Mouse (Mus musculus) MEL (cell line): ENCODE data around the gene Kremen2. TPM values are rescaled to one million over a fixed set of nuclear protein-coding genes. Genes with fewer than 3 reads are reported as not detected.

Source experiments
- DNase-seq: peaks from one replicate; pipeline ENCODE4 v3.0.0; 2011; ENCODE audit warnings: low read depth, low spot score
- H3K27ac ChIP-seq: 2 replicates; pipeline ENCODE4 v1.5.1; 2012; ENCODE audit warnings: low read depth, mild to moderate bottlenecking, control low read depth, low read length, moderate library complexity; ENCODE audit not compliant: control insufficient read depth
- H3K27me3 ChIP-seq, 2 experiments: fragments of 150-350 bp in 1 of 2; sonication (generic) in 1 of 2; 2 replicates each; pipeline ENCODE4 v1.6.1; 2012; ENCODE audit warnings: low read length in 2 of 2, mild to moderate bottlenecking in 2 of 2, improper control_type of control experiment in 1 of 2, moderate library complexity in 1 of 2; ENCODE audit not compliant: insufficient read depth in 2 of 2, control insufficient read depth in 1 of 2
- H3K36me3 ChIP-seq, 2 experiments: 2 replicates each; pipeline ENCODE4 v1.6.1; 2012 to 2014; ENCODE audit warnings: low read length in 2 of 2, improper control_type of control experiment in 1 of 2, inconsistent platforms in 1 of 2, mild to moderate bottlenecking in 1 of 2; ENCODE audit not compliant: insufficient read depth in 2 of 2, control insufficient read depth in 1 of 2
- H3K4me1 ChIP-seq, 2 experiments: fragments of 150-350 bp in 1 of 2; sonication (generic) in 1 of 2; 2 replicates each; pipeline ENCODE4 v1.6.1; 2012; ENCODE audit warnings: low read length in 2 of 2, improper control_type of control experiment in 1 of 2, mild to moderate bottlenecking in 1 of 2; ENCODE audit not compliant: insufficient read depth in 2 of 2, control insufficient read depth in 1 of 2
- H3K4me3 ChIP-seq, 2 experiments: fragments of 150-350 bp in 1 of 2; sonication (generic) in 1 of 2; 2 replicates each; pipeline ENCODE4 v1.5.1; 2012; ENCODE audit warnings: low read depth in 2 of 2, low read length in 2 of 2, mild to moderate bottlenecking in 2 of 2, moderate library complexity in 2 of 2, control low read depth in 1 of 2, improper control_type of control experiment in 1 of 2; ENCODE audit not compliant: control insufficient read depth in 1 of 2, insufficient read depth in 1 of 2
- H3K79me2 ChIP-seq: 2 replicates; pipeline ENCODE4 v1.6.1; 2012; ENCODE audit warnings: mild to moderate bottlenecking, low read length, moderate library complexity; ENCODE audit not compliant: control insufficient read depth, poor library complexity, insufficient read depth
- H3K9ac ChIP-seq: 2 replicates; pipeline ENCODE4 v1.6.1; 2012; ENCODE audit warnings: low read depth, mild to moderate bottlenecking, control low read depth, low read length, moderate library complexity; ENCODE audit not compliant: control insufficient read depth, poor library complexity, severe bottlenecking
- H3K9me3 ChIP-seq: fragments of 150-350 bp; sonication (generic); replicated peaks from 2 replicates; pipeline ENCODE4 v1.6.1; 2012; ENCODE audit warnings: mild to moderate bottlenecking, low read length, improper control_type of control experiment, moderate library complexity; ENCODE audit not compliant: insufficient read depth
- GATA1 ChIP-seq: IDR thresholded peaks from 2 replicates; pipeline ENCODE4 v1.6.1; 2011; ENCODE audit warnings: low read depth, low read length, improper control_type of control experiment
- JUND ChIP-seq: IDR thresholded peaks from 2 replicates; pipeline ENCODE4 v1.6.1; 2011; ENCODE audit warnings: low read depth, mild to moderate bottlenecking, improper control_type of control experiment, low read length
- KAT2A ChIP-seq: conservative IDR thresholded peaks from 2 replicates; pipeline ENCODE4 v1.6.1; 2012; ENCODE audit warnings: low read depth, low read length, improper control_type of control experiment, inconsistent platforms
- MAFK ChIP-seq: IDR thresholded peaks from 2 replicates; pipeline ENCODE4 v1.6.1; 2011; ENCODE audit warnings: low read depth, mild to moderate bottlenecking, low read length, improper control_type of control experiment, borderline replicate concordance
- MEF2A ChIP-seq: IDR thresholded peaks from 2 replicates; pipeline ENCODE4 v1.6.1; 2014; ENCODE audit warnings: low read depth, mild to moderate bottlenecking, inconsistent platforms, low read length, improper control_type of control experiment; ENCODE audit not compliant: poor library complexity, insufficient replicate concordance, severe bottlenecking; ENCODE audit errors: extremely low read depth
- MXI1 ChIP-seq: IDR thresholded peaks from 2 replicates; pipeline ENCODE4 v1.6.1; 2011; ENCODE audit warnings: mild to moderate bottlenecking, low read depth, low read length, improper control_type of control experiment
- POLR2A ChIP-seq, 2 experiments: IDR thresholded peaks; 2 replicates each; pipeline ENCODE4 v1.6.1; 2011 to 2012; ENCODE audit warnings: low read length in 2 of 2, mild to moderate bottlenecking in 2 of 2, control low read depth in 1 of 2, improper control_type of control experiment in 1 of 2, low read depth in 1 of 2, moderate library complexity in 1 of 2; ENCODE audit not compliant: control insufficient read depth in 1 of 2, insufficient read depth in 1 of 2, poor library complexity in 1 of 2
- RAD21 ChIP-seq: IDR thresholded peaks from 2 replicates; pipeline ENCODE4 v1.6.1; 2011; ENCODE audit warnings: mild to moderate bottlenecking, low read depth, low read length, improper control_type of control experiment
- SIN3A ChIP-seq: IDR thresholded peaks from 2 replicates; pipeline ENCODE4 v1.6.1; 2012; ENCODE audit warnings: low read length, improper control_type of control experiment, inconsistent platforms
- TAL1 ChIP-seq: IDR thresholded peaks from 2 replicates; pipeline ENCODE4 v1.6.1; 2012; ENCODE audit warnings: mild to moderate bottlenecking, inconsistent platforms, low read length, moderate library complexity, mixed read lengths
- TBP ChIP-seq: IDR thresholded peaks from 2 replicates; pipeline ENCODE4 v1.8.0; 2011; ENCODE audit warnings: low read depth, low read length, improper control_type of control experiment
- TCF12 ChIP-seq: IDR thresholded peaks from 2 replicates; pipeline ENCODE4 v1.6.1; 2014; ENCODE audit warnings: low read depth, mild to moderate bottlenecking, inconsistent platforms, low read length, improper control_type of control experiment, moderate library complexity
- UBTF ChIP-seq: IDR thresholded peaks from 2 replicates; pipeline ENCODE4 v1.6.1; 2012; ENCODE audit warnings: low read depth, mild to moderate bottlenecking, inconsistent platforms, low read length, improper control_type of control experiment, moderate library complexity, borderline replicate concordance; ENCODE audit not compliant: insufficient read depth
- USF2 ChIP-seq, 2 experiments: IDR thresholded peaks; 2 replicates each; pipeline ENCODE4 v1.6.1; 2011 to 2012; ENCODE audit warnings: improper control_type of control experiment in 2 of 2, low read length in 2 of 2, borderline replicate concordance in 1 of 2, inconsistent platforms in 1 of 2, low read depth in 1 of 2, mild to moderate bottlenecking in 1 of 2; ENCODE audit not compliant: insufficient read depth in 1 of 2
- ZKSCAN1 ChIP-seq: IDR thresholded peaks from 2 replicates; pipeline ENCODE4 v1.6.1; 2012; ENCODE audit warnings: low read depth, mild to moderate bottlenecking, inconsistent platforms, low read length, improper control_type of control experiment, moderate library complexity
- polyA plus RNA-seq, 2 experiments: library from polyadenylated mRNA; stranded (reverse) in 1 of 2; unstranded in 1 of 2; fragments of >175 nt in 1 of 2; fragments of >200 nt in 1 of 2; gene quantifications; 2 replicates each; pipeline versions ENCODE4 v1.2.1 to v1.2.4; 2012; ENCODE audit warnings: low replicate concordance in 2 of 2, low read depth in 1 of 2; ENCODE audit not compliant: insufficient read length in 2 of 2, insufficient read depth in 1 of 2, missing spikeins in 1 of 2
- total RNA-seq: library from RNA; depleted of rRNA; stranded (reverse); fragments of 300-350 nt; gene quantifications from 2 replicates; pipeline ENCODE4 v1.2.3, GENCODE M21; 2012

The Kremen2 gene
- total and polyA plus RNA-seq, 3 experiments, result 0.11 TPM; not detected in 2

DNA sequence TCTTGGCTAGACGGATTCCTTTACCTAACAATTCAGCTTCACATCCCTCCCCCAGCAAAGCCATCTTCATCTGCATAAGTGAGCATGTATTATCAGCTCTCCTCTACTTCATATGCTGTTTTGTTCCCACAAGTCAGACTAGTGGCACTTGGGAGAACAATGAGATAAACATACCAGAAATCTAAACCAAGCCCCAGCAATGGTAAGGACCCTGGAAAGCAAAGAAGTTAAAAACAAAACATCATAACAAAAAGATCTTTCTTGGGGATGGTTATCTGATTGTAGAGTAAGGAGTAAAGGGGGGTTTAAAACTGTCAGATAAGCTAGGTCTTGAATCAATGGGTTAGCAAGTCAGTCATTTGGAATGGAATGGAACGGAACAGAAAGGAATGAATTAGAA is 24.9 kb upstream of the Kremen2 start:
- no peak for TF ChIP-seq ZKSCAN1
- TF ChIP-seq RAD21, result no peak
- no peak for TF ChIP-seq MEF2A
- TF ChIP-seq GATA1, result peak; percentile 39; the same call in 1 of the 2 replicates
- TF ChIP-seq USF2 (IDR thresholded peaks at IDR 0.05; ENCODE audit: borderline replicate concordance in 1 of 2, insufficient read depth in 1 of 2, low read depth in 1 of 2, low read length in 2 of 2), result no peak
- no peak for TF ChIP-seq TCF12
- no peak for TF ChIP-seq KAT2A
- TF ChIP-seq SIN3A, result peak; percentile 55; the same call in 1 of the 2 replicates
- TF ChIP-seq JUND, result no peak
- no peak for TF ChIP-seq MXI1
- H3K4me3 ChIP-seq, result peak overlapping the region; percentile 50 to 83
- peaks cover 0 to 2% of the 10 kb centered on the region in 2 experiments; a peak in 1 of 4 replicates for H3K4me1 ChIP-seq
- DNase-seq, result peak; percentile 57
- no peak overlapping the region for H3K27ac ChIP-seq
- H3K36me3 ChIP-seq, result peaks cover 0 to 6% of the 10 kb centered on the region in 2 experiments; a peak in 2 of 4 replicates
- no peaks in the 10 kb centered on the region for H3K9me3 ChIP-seq
- no peaks in the 10 kb centered on the region for H3K27me3 ChIP-seq
- H3K79me2 ChIP-seq, result peaks cover 2% of the 10 kb centered on the region; the same call in 1 of the 2 replicates
- peak overlapping the region; percentile 87 for H3K9ac ChIP-seq

DNA sequence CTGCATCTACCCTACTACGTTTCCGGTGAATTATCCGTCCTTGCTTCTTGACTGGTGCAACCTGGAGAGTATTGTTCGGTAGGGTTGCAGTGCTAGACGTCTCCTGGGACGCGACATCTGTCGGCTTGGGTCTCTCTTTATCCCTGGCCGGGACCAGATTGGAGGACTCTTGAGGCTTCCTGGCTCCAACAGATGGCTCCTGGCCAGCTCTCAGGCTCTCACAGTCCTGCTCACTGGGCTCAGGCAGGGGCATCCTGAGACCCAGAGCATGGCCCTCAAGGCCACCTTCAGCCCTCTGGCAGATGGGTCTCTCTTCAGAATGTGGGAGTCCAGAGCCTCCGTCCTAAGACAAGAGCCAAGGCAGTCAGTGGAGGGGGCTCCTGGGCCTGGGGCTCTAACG is 17.3 kb upstream of the Kremen2 start:
- no peaks in the 10 kb centered on the region for H3K9me3 ChIP-seq
- no peaks in the 10 kb centered on the region for H3K79me2 ChIP-seq
- H3K36me3 ChIP-seq, result no peaks in the 10 kb centered on the region
- no peak for TF ChIP-seq TAL1
- TF ChIP-seq POLR2A (IDR thresholded peaks at IDR 0.05; ENCODE audit: control insufficient read depth in 1 of 2, insufficient read depth in 1 of 2, low read depth in 1 of 2, low read length in 2 of 2, poor library complexity in 1 of 2), result no peak
- TF ChIP-seq UBTF, result no peak
- no peaks in the 10 kb centered on the region for H3K27me3 ChIP-seq
- H3K27ac ChIP-seq, result no peak overlapping the region
- H3K9ac ChIP-seq, result no peak overlapping the region
- no peaks in the 10 kb centered on the region for H3K4me1 ChIP-seq
- H3K4me3 ChIP-seq, result no peak overlapping the region
- DNase-seq, result no peak

DNA sequence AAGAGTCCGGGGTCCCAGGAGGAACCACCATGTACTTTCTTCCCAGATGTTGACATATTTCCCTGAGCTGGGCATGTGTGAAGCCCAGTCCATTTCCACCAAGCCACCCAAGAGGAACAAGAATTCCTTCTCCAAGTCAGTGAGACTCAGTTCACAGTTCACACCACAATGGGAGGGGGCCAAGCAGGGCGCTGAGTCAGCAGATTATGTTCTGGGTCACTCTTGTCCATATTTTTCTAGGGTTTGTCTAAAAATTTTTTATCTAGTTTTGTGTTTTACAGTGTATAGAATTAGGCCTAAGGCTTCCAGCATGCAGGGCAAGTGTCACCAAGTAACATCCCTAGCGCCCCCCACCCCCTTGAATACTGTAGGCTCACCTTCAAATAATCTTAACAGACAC is 15.5 kb upstream of the Kremen2 start:
- TF ChIP-seq MAFK (peak; percentile 85), TBP (no peak)
- no peaks in the 10 kb centered on the region for H3K9me3 ChIP-seq
- H3K36me3 ChIP-seq, result no peaks in the 10 kb centered on the region

More for the DNA sequence above, 15.5 kb upstream of the Kremen2 start:
- Histone ChIP-seq H3K27me3 (no peaks in the 10 kb centered on the region), H3K9ac (no peak overlapping the region), H3K79me2 (no peaks in the 10 kb centered on the region), H3K4me3 (no peak overlapping the region), H3K27ac (no peak overlapping the region), H3K4me1 (no peaks in the 10 kb centered on the region)
- no peak for DNase-seq
